Mouse (Mus musculus): ENCODE data around the gene Ccnjl. TPM values are rescaled to one million over a fixed set of nuclear protein-coding genes. Genes with fewer than 3 reads are reported as not detected.

Gene Ccnjl
- polyA plus RNA-seq (2016; fragmentation: Nextera tagmentation; extraction: Ambion mirVana) = 22.6 and 23.3 TPM in 2 replicates

GRCm38 (mm10) chr11:43528683-43529499 lies at the start of gene Ccnjl:
Gene Ccnjl, plus strand, starts transcription at chr11:43528784.
- peaks cover 16% of the 10 kb centered on the region for H3K4me1 ChIP-seq (replicated peaks)
- no peaks in the 10 kb centered on the region for H3K27me3 ChIP-seq
- H3K27ac ChIP-seq = peak within 1 kb of the TSS; percentile 88
- peaks cover 33% of the 10 kb centered on the region for H3K36me3 ChIP-seq
- no peaks in the 10 kb centered on the region for H3K9me3 ChIP-seq
- H3K4me2 ChIP-seq = peak within 1 kb of the TSS; percentile 76
- peak; percentile 75 for ATAC-seq (ENCODE audit: insufficient number of reproducible peaks, insufficient read depth, low FRiP score, low TSS enrichment, low read depth)
- under 1% methylated on average over 75 of the region's 79 CpGs for WGBS
- peak within 1 kb of the TSS; percentile 92 for H3K9ac ChIP-seq (replicated peaks)
- H3K4me3 ChIP-seq (replicated peaks) = peak within 1 kb of the TSS; percentile 84

GRCm38 (mm10) chr11:43479376-43479775 lies 49.2 kb upstream of the Ccnjl start:
- no peak for ATAC-seq (ENCODE audit: insufficient number of reproducible peaks, insufficient read depth, low FRiP score, low TSS enrichment, low read depth)
- Histone ChIP-seq H3K36me3 (no peaks in the 10 kb centered on the region), H3K27ac (no peak overlapping the region), H3K4me3 (replicated peaks) (no peak overlapping the region), H3K27me3 (peaks cover 9% of the 10 kb centered on the region), H3K4me2 (no peak overlapping the region), H3K9ac (replicated peaks) (no peak overlapping the region), H3K9me3 (no peaks in the 10 kb centered on the region), H3K4me1 (replicated peaks) (peaks cover 44% of the 10 kb centered on the region)
- WGBS = 59% methylated on average over 3 of the region's 3 CpGs

- no peak for ATAC-seq (ENCODE audit: insufficient number of reproducible peaks, insufficient read depth, low FRiP score, low TSS enrichment, low read depth)
- H3K4me3 ChIP-seq (replicated peaks) = no peak overlapping the region
- no peaks in the 10 kb centered on the region for H3K36me3 ChIP-seq
- no peak overlapping the region for H3K4me2 ChIP-seq
- no peaks in the 10 kb centered on the region for H3K9me3 ChIP-seq
- no peak overlapping the region for H3K9ac ChIP-seq (replicated peaks)
- 23% methylated on average over 5 of the region's 5 CpGs for WGBS
- H3K27ac ChIP-seq = peak overlapping the region; percentile 59; the same call in 1 of the 2 replicates
- H3K27me3 ChIP-seq = no peaks in the 10 kb centered on the region
- peaks cover 45% of the 10 kb centered on the region for H3K4me1 ChIP-seq (replicated peaks)
Observed at GRCm38 (mm10) chr11:43480561-43480960, 48.0 kb upstream of the Ccnjl start.

GRCm38 (mm10) chr11:43481672-43482522 lies 46.7 kb upstream of the Ccnjl start:
- Histone ChIP-seq H3K9ac (replicated peaks) (no peak overlapping the region), H3K4me1 (replicated peaks) (peaks cover 45% of the 10 kb centered on the region), H3K27ac (peak overlapping the region; percentile 66), H3K4me2 (peak overlapping the region; percentile 1; the same call in 1 of the 2 replicates), H3K9me3 (no peaks in the 10 kb centered on the region), H3K36me3 (no peaks in the 10 kb centered on the region), H3K4me3 (replicated peaks) (no peak overlapping the region), H3K27me3 (no peaks in the 10 kb centered on the region)
- WGBS = 26% methylated on average over 3 of the region's 3 CpGs
- ATAC-seq (ENCODE audit: insufficient number of reproducible peaks, insufficient read depth, low FRiP score, low TSS enrichment, low read depth) = no peak

- Histone ChIP-seq H3K27me3 (no peaks in the 10 kb centered on the region), H3K4me1 (replicated peaks) (peaks cover 45% of the 10 kb centered on the region), H3K36me3 (no peaks in the 10 kb centered on the region), H3K4me3 (replicated peaks) (no peak overlapping the region), H3K27ac (peak overlapping the region; percentile 68), H3K9ac (replicated peaks) (no peak overlapping the region), H3K4me2 (no peak overlapping the region), H3K9me3 (no peaks in the 10 kb centered on the region)
- ATAC-seq (ENCODE audit: insufficient number of reproducible peaks, insufficient read depth, low FRiP score, low TSS enrichment, low read depth) = no peak; the same call in 1 of the 2 replicates
- 21% methylated on average over 6 of the region's 6 CpGs for WGBS
Observed at GRCm38 (mm10) chr11:43483122-43483792, 45.3 kb upstream of the Ccnjl start.

- 74% methylated on average over 4 of the region's 4 CpGs for WGBS
- Histone ChIP-seq H3K4me1 (replicated peaks) (peaks cover 45% of the 10 kb centered on the region), H3K27ac (peak overlapping the region; percentile 20; the same call in 1 of the 2 replicates), H3K9ac (replicated peaks) (no peak overlapping the region), H3K9me3 (no peaks in the 10 kb centered on the region), H3K27me3 (no peaks in the 10 kb centered on the region), H3K36me3 (no peaks in the 10 kb centered on the region), H3K4me2 (no peak overlapping the region), H3K4me3 (replicated peaks) (no peak overlapping the region)
- ATAC-seq (ENCODE audit: insufficient number of reproducible peaks, insufficient read depth, low FRiP score, low TSS enrichment, low read depth) = no peak
Observed at GRCm38 (mm10) chr11:43484057-43484456, 44.5 kb upstream of the Ccnjl start.

GRCm38 (mm10) chr11:43484652-43485051 lies 43.9 kb upstream of the Ccnjl start:
- H3K4me3 ChIP-seq (replicated peaks) = no peak overlapping the region
- no peak overlapping the region for H3K4me2 ChIP-seq
- H3K9me3 ChIP-seq = no peaks in the 10 kb centered on the region
- H3K27ac ChIP-seq = no peak overlapping the region
- no peak overlapping the region for H3K9ac ChIP-seq (replicated peaks)
- H3K36me3 ChIP-seq = no peaks in the 10 kb centered on the region
- no peak for ATAC-seq (ENCODE audit: insufficient number of reproducible peaks, insufficient read depth, low FRiP score, low TSS enrichment, low read depth)
- peaks cover 45% of the 10 kb centered on the region for H3K4me1 ChIP-seq (replicated peaks)
- WGBS = 38% methylated on average over 11 of the region's 11 CpGs
- no peaks in the 10 kb centered on the region for H3K27me3 ChIP-seq

- Histone ChIP-seq H3K36me3 (no peaks in the 10 kb centered on the region), H3K27me3 (no peaks in the 10 kb centered on the region), H3K4me2 (no peak overlapping the region), H3K9ac (replicated peaks) (no peak overlapping the region), H3K9me3 (no peaks in the 10 kb centered on the region), H3K4me3 (replicated peaks) (no peak overlapping the region), H3K27ac (no peak overlapping the region), H3K4me1 (replicated peaks) (peaks cover 34% of the 10 kb centered on the region)
- WGBS = 91% methylated on average over 9 of the region's 9 CpGs
- no peak for ATAC-seq (ENCODE audit: insufficient number of reproducible peaks, insufficient read depth, low FRiP score, low TSS enrichment, low read depth)
Observed at GRCm38 (mm10) chr11:43485855-43486254, 42.7 kb upstream of the Ccnjl start.

GRCm38 (mm10) chr11:43492663-43493062 lies 35.9 kb upstream of the Ccnjl start:
- Histone ChIP-seq H3K4me1 (replicated peaks) (no peaks in the 10 kb centered on the region), H3K36me3 (no peaks in the 10 kb centered on the region), H3K27me3 (no peaks in the 10 kb centered on the region), H3K9me3 (no peaks in the 10 kb centered on the region), H3K4me2 (no peak overlapping the region), H3K27ac (no peak overlapping the region), H3K9ac (replicated peaks) (no peak overlapping the region), H3K4me3 (replicated peaks) (no peak overlapping the region)
- WGBS = 33% methylated on average over 7 of the region's 7 CpGs
- no peak for ATAC-seq (ENCODE audit: insufficient number of reproducible peaks, insufficient read depth, low FRiP score, low TSS enrichment, low read depth)

GRCm38 (mm10) chr11:43493815-43494409 lies 34.7 kb upstream of the Ccnjl start:
- Histone ChIP-seq H3K9ac (replicated peaks) (no peak overlapping the region), H3K9me3 (no peaks in the 10 kb centered on the region), H3K4me1 (replicated peaks) (no peaks in the 10 kb centered on the region), H3K4me2 (no peak overlapping the region), H3K27ac (no peak overlapping the region), H3K4me3 (replicated peaks) (no peak overlapping the region), H3K27me3 (no peaks in the 10 kb centered on the region), H3K36me3 (no peaks in the 10 kb centered on the region)
- WGBS = 24% methylated on average over 6 of the region's 6 CpGs
- ATAC-seq (ENCODE audit: insufficient number of reproducible peaks, insufficient read depth, low FRiP score, low TSS enrichment, low read depth) = peak; percentile 72
